Mouse (Mus musculus): ENCODE results near the gene Spns3. TPM values are rescaled to one million over a fixed set of nuclear protein-coding genes. Genes with fewer than 3 reads are reported as not detected.

Gene Spns3
- polyA plus RNA-seq, 1 experiment from 2014 or later: 0.25 TPM

- no peak overlapping the region for H3K4me3 ChIP-seq (ENCODE audit: low read length)
- no peaks in the 10 kb centered on the region; the same call in 1 of the 2 replicates for H3K4me1 ChIP-seq (replicated peaks; ENCODE audit: control insufficient read depth, insufficient read depth, low read length)
- H3K36me3 ChIP-seq (ENCODE audit: control insufficient read depth, insufficient read depth, low read length): no peaks in the 10 kb centered on the region
- 50% methylated on average over 8 of the region's 8 CpGs for WGBS
- H3K9ac ChIP-seq (ENCODE audit: low read length): no peak overlapping the region
- H3K9me3 ChIP-seq (ENCODE audit: control insufficient read depth, low read length): no peaks in the 10 kb centered on the region
- no peak for ATAC-seq (ENCODE audit: low read depth)
- no peak overlapping the region for H3K27ac ChIP-seq (ENCODE audit: low read length)
- no peak overlapping the region for H3K4me2 ChIP-seq (ENCODE audit: low read depth, low read length)
- H3K27me3 ChIP-seq (ENCODE audit: control insufficient read depth, insufficient read depth, low read depth, low read length): no peaks in the 10 kb centered on the region
These were observed 56.0 kb downstream of the Spns3 start for GRCm38 (mm10) chr11:72494046-72494988.

GRCm38 (mm10) chr11:72491130-72491960, 59.0 kb downstream of the Spns3 start:
- no peaks in the 10 kb centered on the region for H3K36me3 ChIP-seq (ENCODE audit: control insufficient read depth, insufficient read depth, low read length)
- 57% methylated on average over 15 of the region's 15 CpGs for WGBS
- H3K9ac ChIP-seq (ENCODE audit: low read length): no peak overlapping the region
- H3K4me2 ChIP-seq (ENCODE audit: low read depth, low read length): no peak overlapping the region
- peaks cover 23% of the 10 kb centered on the region for H3K4me1 ChIP-seq (replicated peaks; ENCODE audit: control insufficient read depth, insufficient read depth, low read length)
- H3K9me3 ChIP-seq (ENCODE audit: control insufficient read depth, low read length): no peaks in the 10 kb centered on the region
- H3K4me3 ChIP-seq (ENCODE audit: low read length): no peak overlapping the region
- H3K27me3 ChIP-seq (ENCODE audit: control insufficient read depth, insufficient read depth, low read depth, low read length): peaks cover 13% of the 10 kb centered on the region
- H3K27ac ChIP-seq (ENCODE audit: low read length): no peak overlapping the region
- no peak for ATAC-seq (ENCODE audit: low read depth)

DNA sequence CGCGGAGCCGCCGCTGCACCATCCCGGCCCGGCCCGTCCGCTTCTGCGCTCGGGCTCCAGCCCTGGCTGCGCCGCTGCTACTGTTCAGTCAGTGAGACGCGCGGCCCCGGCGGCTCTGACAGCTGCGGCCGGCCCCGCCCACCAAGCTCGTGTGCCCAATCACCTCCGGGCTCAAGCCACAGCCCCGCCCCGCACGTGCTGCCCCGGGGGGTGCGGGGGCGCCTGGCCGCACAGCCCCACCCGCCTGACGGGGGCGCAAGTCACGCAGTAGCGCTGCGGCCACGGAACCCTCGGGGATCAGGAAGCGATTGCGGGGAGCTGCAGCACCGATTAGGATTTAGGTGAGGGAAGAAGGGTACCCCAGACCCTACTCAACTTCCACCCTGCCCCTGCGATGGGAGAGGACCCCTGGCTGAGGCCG, 60.4 kb downstream of the Spns3 start, which contains the start of gene Spns2:
TSS of gene Spns2 (minus strand) at position 24 of the 421 bp plus-strand sequence.
- peak; percentile 96 for ATAC-seq (ENCODE audit: low read depth)
- Histone ChIP-seq H3K4me3 (ENCODE audit: low read length) (peak within 1 kb of the TSS; percentile 63), H3K9ac (ENCODE audit: low read length) (peak within 1 kb of the TSS; percentile 69), H3K27ac (ENCODE audit: low read length) (no peak within 1 kb of the TSS), H3K4me2 (ENCODE audit: low read depth, low read length) (peak within 1 kb of the TSS; percentile 97), H3K4me1 (replicated peaks; ENCODE audit: control insufficient read depth, insufficient read depth, low read length) (peaks cover 36% of the 10 kb centered on the region), H3K36me3 (ENCODE audit: control insufficient read depth, insufficient read depth, low read length) (no peaks in the 10 kb centered on the region), H3K27me3 (ENCODE audit: control insufficient read depth, insufficient read depth, low read depth, low read length) (peaks cover 13% of the 10 kb centered on the region), H3K9me3 (ENCODE audit: control insufficient read depth, low read length) (no peaks in the 10 kb centered on the region)
- WGBS: under 1% methylated on average over 39 of the region's 42 CpGs

GRCm38 (mm10) chr11:72489397-72489796, 60.9 kb downstream of the Spns3 start:
- peak; percentile 10; the same call in 1 of the 2 replicates for ATAC-seq (ENCODE audit: low read depth)
- WGBS: 1% methylated on average over 26 of the region's 42 CpGs
- Histone ChIP-seq H3K4me1 (replicated peaks; ENCODE audit: control insufficient read depth, insufficient read depth, low read length) (peaks cover 40% of the 10 kb centered on the region), H3K27ac (ENCODE audit: low read length) (no peak overlapping the region), H3K4me3 (ENCODE audit: low read length) (peak overlapping the region; percentile 63), H3K4me2 (ENCODE audit: low read depth, low read length) (peak overlapping the region; percentile 97), H3K9me3 (ENCODE audit: control insufficient read depth, low read length) (no peaks in the 10 kb centered on the region), H3K27me3 (ENCODE audit: control insufficient read depth, insufficient read depth, low read depth, low read length) (peaks cover 13% of the 10 kb centered on the region), H3K36me3 (ENCODE audit: control insufficient read depth, insufficient read depth, low read length) (no peaks in the 10 kb centered on the region), H3K9ac (ENCODE audit: low read length) (peak overlapping the region; percentile 69)

DNA sequence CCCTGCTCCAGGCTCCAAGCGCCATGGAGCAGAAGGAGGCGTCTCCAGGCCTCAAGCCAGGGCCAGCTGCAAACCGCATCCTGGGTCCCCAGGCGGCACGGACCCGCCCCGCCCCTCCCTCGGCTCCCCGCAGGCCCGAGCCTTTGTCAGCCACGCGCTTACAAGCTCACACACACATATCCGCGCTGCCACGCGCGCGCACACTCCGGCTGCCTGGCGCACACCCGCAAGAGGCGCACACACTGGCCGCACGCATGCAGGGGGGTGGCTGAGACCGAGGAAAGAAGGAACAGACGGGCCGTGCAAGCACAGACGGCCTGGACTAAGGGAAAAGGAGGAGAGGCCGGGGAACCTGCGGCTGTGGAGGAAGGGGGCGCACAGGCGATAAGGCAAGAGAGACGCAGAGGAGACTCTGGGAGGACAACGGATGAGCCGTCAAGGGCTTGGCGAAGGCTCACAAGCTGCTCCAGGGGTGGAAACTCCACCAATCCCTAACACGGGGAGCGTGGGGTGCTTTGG, 61.5 kb downstream of the Spns3 start:
- Histone ChIP-seq H3K9ac (ENCODE audit: low read length) (peak overlapping the region; percentile 69), H3K9me3 (ENCODE audit: control insufficient read depth, low read length) (no peaks in the 10 kb centered on the region), H3K4me2 (ENCODE audit: low read depth, low read length) (peak overlapping the region; percentile 97), H3K4me1 (replicated peaks; ENCODE audit: control insufficient read depth, insufficient read depth, low read length) (peaks cover 40% of the 10 kb centered on the region), H3K4me3 (ENCODE audit: low read length) (peak overlapping the region; percentile 63), H3K27ac (ENCODE audit: low read length) (no peak overlapping the region), H3K36me3 (ENCODE audit: control insufficient read depth, insufficient read depth, low read length) (no peaks in the 10 kb centered on the region), H3K27me3 (ENCODE audit: control insufficient read depth, insufficient read depth, low read depth, low read length) (peaks cover 13% of the 10 kb centered on the region)
- ATAC-seq (ENCODE audit: low read depth): peak; percentile 8; the same call in 1 of the 2 replicates
- WGBS: under 1% methylated on average over 37 of the region's 38 CpGs

DNA sequence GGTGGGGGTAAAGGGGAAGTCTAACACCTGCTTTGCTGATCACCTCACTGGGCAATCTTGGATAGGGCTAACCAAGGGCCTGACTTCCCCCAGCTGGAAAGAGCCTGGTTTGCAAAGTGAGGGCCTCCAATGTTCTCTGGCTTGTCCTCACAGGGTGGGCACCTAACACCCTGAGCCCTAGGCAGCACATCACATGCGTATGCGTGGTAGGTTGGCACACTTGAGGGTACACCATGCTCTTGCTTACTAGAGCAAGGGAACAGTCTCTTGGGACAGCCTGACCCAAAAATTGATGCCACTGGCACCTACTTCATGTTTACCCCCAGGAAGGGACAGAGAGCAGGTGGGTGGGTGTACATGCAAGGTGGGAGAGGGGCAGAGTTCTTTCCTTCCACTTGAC, 62.6 kb downstream of the Spns3 start:
- Histone ChIP-seq H3K9ac (ENCODE audit: low read length) (0 out of 2 replicates have a peak overlapping the region, but pooled peaks have one; percentile 21), H3K4me3 (ENCODE audit: low read length) (peak overlapping the region; percentile 63), H3K4me2 (ENCODE audit: low read depth, low read length) (peak overlapping the region; percentile 97), H3K4me1 (replicated peaks; ENCODE audit: control insufficient read depth, insufficient read depth, low read length) (peaks cover 40% of the 10 kb centered on the region), H3K27ac (ENCODE audit: low read length) (peak overlapping the region; percentile 38), H3K36me3 (ENCODE audit: control insufficient read depth, insufficient read depth, low read length) (no peaks in the 10 kb centered on the region), H3K9me3 (ENCODE audit: control insufficient read depth, low read length) (no peaks in the 10 kb centered on the region), H3K27me3 (ENCODE audit: control insufficient read depth, insufficient read depth, low read depth, low read length) (peaks cover 13% of the 10 kb centered on the region)
- ATAC-seq (ENCODE audit: low read depth): no peak
- 75% methylated on average over 2 of the region's 2 CpGs for WGBS

GRCm38 (mm10) chr11:72487171-72487570, 63.1 kb downstream of the Spns3 start:
- Histone ChIP-seq H3K36me3 (ENCODE audit: control insufficient read depth, insufficient read depth, low read length) (no peaks in the 10 kb centered on the region), H3K4me1 (replicated peaks; ENCODE audit: control insufficient read depth, insufficient read depth, low read length) (peaks cover 40% of the 10 kb centered on the region), H3K9ac (ENCODE audit: low read length) (no peak overlapping the region), H3K4me2 (ENCODE audit: low read depth, low read length) (peak overlapping the region; percentile 97), H3K27ac (ENCODE audit: low read length) (peak overlapping the region; percentile 38; the same call in 1 of the 2 replicates), H3K9me3 (ENCODE audit: control insufficient read depth, low read length) (no peaks in the 10 kb centered on the region), H3K4me3 (ENCODE audit: low read length) (no peak overlapping the region), H3K27me3 (ENCODE audit: control insufficient read depth, insufficient read depth, low read depth, low read length) (peaks cover 13% of the 10 kb centered on the region)
- 40% methylated on average over 5 of the region's 5 CpGs for WGBS
- ATAC-seq (ENCODE audit: low read depth): no peak

DNA sequence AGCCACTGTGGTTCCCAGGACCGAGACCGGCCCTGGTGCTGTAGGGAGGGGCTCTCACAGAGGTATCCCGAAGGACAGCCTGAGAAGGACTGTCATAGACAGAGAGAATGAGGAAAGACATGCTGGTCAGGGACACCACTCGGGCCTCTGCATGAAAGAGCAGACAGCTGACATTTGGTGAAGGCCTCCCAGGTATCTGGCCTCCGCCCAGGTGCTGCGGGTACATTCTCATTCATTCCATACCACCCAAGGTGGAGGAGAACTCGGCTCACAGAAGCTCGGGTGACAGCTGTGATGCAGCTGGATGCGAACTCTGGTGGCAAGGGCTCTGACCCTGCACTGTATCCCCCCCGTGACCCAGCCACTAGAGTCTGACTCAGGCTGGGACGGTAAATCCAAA, 64.3 kb downstream of the Spns3 start:
- no peaks in the 10 kb centered on the region for H3K9me3 ChIP-seq (ENCODE audit: control insufficient read depth, low read length)
- WGBS: 64% methylated on average over 11 of the region's 11 CpGs
- no peak overlapping the region for H3K4me2 ChIP-seq (ENCODE audit: low read depth, low read length)
- H3K9ac ChIP-seq (ENCODE audit: low read length): no peak overlapping the region
- H3K4me3 ChIP-seq (ENCODE audit: low read length): no peak overlapping the region
- H3K27ac ChIP-seq (ENCODE audit: low read length): no peak overlapping the region
- H3K36me3 ChIP-seq (ENCODE audit: control insufficient read depth, insufficient read depth, low read length): no peaks in the 10 kb centered on the region
- H3K4me1 ChIP-seq (replicated peaks; ENCODE audit: control insufficient read depth, insufficient read depth, low read length): peaks cover 40% of the 10 kb centered on the region
- H3K27me3 ChIP-seq (ENCODE audit: control insufficient read depth, insufficient read depth, low read depth, low read length): peaks cover 13% of the 10 kb centered on the region
- no peak for ATAC-seq (ENCODE audit: low read depth)

Data from lung, embryonic 16.5 days (tissue).